ENCODE assay signal across 8 mouse cellular contexts in the genomic region with DNA sequence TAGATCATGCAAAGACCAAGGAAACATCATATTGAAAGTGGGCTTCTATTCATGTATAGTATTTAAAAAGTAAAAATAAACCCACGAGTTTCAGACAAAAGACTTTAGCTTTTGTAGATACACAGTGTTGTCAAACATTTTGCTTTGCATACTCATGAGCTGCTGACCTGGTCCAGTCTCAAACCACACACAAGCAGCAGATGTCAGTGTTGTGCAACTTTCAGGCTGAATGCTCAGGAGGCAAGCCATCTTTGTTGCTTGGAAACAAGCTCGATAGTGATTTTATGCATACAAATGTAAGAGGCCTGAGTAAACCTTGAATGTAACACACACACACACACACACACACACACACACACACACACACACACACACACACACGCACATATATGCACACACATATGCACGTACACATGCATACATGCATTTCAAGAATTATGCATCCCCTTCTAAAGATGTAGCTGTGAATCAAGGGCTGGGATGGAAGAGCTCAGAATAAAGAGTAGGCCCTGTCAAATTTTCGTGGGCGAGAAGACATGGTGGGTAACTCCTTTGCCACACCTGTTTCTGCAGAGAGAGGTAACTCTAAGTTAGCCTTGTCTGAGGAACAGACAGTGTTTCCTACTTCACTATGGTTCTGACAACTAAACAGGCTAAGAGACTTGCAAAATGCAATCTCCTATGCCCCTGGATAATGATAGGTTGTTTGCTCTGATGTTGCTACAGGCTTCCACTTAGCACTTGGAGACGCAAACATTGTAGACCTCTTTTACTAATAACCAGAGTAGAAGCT.
DNase-seq lines count a peak whose midpoint lies in the region; ATAC-seq and TF ChIP-seq lines count a peak whose summit lies in the region.

No protein-coding gene starts in this region.

- no peak overlapping the region for H3K4me2 ChIP-seq in kidney, embryonic 15.5 days
- H3K4me2 ChIP-seq in midbrain, embryonic 13.5 days (replicated peaks) = no peak overlapping the region

- peak; percentile 79 for TF ChIP-seq CTCF in layer of hippocampus, adult 2 months (conservative IDR thresholded peaks at IDR 0.05)

- H3K9ac ChIP-seq in kidney, embryonic 15.5 days = no peak overlapping the region
- no peak overlapping the region for H3K9ac ChIP-seq in midbrain, embryonic 13.5 days (replicated peaks)

- H3K4me3 ChIP-seq in kidney, embryonic 15.5 days (replicated peaks) = no peak overlapping the region
- H3K4me3 ChIP-seq in layer of hippocampus, adult 2 months = no peak overlapping the region
- no peak overlapping the region for H3K4me3 ChIP-seq in midbrain, embryonic 13.5 days (replicated peaks)

- no peak for ATAC-seq in kidney, embryonic 15.5 days (replicated peaks; ENCODE audit: low FRiP score)
- peak; percentile 80 for ATAC-seq in midbrain, embryonic 13.5 days

- peak; percentile 8 for DNase-seq in kidney, adult 11 months
- peak; percentile 5 for DNase-seq in cerebellum, adult 9-11 months
- peak; percentile 48 to 67 for DNase-seq in frontal cortex, postnatal 10 days (ENCODE audit: low spot score in 2 of 2)
- DNase-seq in layer of hippocampus, adult 2 months (ENCODE audit: low spot score in 2 of 2) = peak; percentile 75 to 79
- DNase-seq in thymus, postnatal 0 days (ENCODE audit: low spot score) = no peak
- DNase-seq in B cell, adult 2 months = no peak

- H3K9me3 ChIP-seq in kidney, embryonic 15.5 days (replicated peaks) = no peaks in the 10 kb centered on the region
- no peaks in the 10 kb centered on the region for H3K9me3 ChIP-seq in midbrain, embryonic 13.5 days

- no peaks in the 10 kb centered on the region for H3K27me3 ChIP-seq in kidney, embryonic 15.5 days
- no peaks in the 10 kb centered on the region for H3K27me3 ChIP-seq in midbrain, embryonic 13.5 days

- 71% methylated on average over 7 of the region's 7 CpGs for WGBS in kidney, embryonic 15.5 days
- 46% methylated on average over 7 of the region's 7 CpGs for WGBS in midbrain, embryonic 13.5 days

- no peaks in the 10 kb centered on the region for H3K4me1 ChIP-seq in kidney, embryonic 15.5 days
- peaks cover 11% of the 10 kb centered on the region for H3K4me1 ChIP-seq in midbrain, embryonic 13.5 days (replicated peaks)

- H3K27ac ChIP-seq in kidney, embryonic 15.5 days = no peak overlapping the region
- peak overlapping the region; percentile 66 for H3K27ac ChIP-seq in layer of hippocampus, adult 2 months
- H3K27ac ChIP-seq in midbrain, embryonic 13.5 days = peak overlapping the region; percentile 71

- H3K36me3 ChIP-seq in kidney, embryonic 15.5 days = no peaks in the 10 kb centered on the region
- no peaks in the 10 kb centered on the region for H3K36me3 ChIP-seq in midbrain, embryonic 13.5 days

Comparison
In these comparisons a context has a peak if more than half of its experiments do, and no peak if none do; other contexts are left out.
1. DNase-seq: peak in kidney, adult 11 months (single experiment), cerebellum, adult 9-11 months (single experiment), frontal cortex, postnatal 10 days (2 of 2) and layer of hippocampus, adult 2 months (2 of 2); none in thymus, postnatal 0 days (single experiment) and B cell, adult 2 months (0 of 2).